ENCODE assay signal across 16 mouse cellular contexts in the genomic region with DNA sequence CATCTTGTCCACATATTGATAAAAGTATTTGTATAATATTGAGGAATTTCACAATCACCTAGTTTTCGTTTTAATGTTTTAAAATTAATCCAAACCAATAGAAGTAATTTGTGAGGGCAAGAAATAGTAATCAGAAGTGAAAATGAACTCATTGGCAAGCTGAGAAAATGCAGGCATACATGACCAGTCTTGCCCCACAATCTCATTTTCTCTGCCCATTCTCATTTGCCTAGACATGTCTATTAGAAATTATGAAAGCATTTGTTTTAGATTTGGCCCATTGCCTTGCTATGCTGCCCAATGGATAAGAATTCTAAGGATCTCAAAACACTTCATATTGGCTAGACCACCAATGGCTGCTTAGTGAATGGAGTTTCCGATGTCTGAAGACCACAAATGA.
"Had no signal": no experiment of that assay in that cellular context is flagged by ENCODE, and none has a peak within 500 bp of the region (broad histone marks: within the 10 kb centered on the region; RNA-seq: fewer than 3 reads in every experiment).

No protein-coding gene starts in this region.

- DNase-seq: retina, postnatal 1 day; right cerebral cortex, adult 18-20 months; right cerebral cortex, postnatal 14 days; right cerebral cortex, postnatal 25 days; right cerebral cortex, postnatal 4 days; spleen, adult 18-20 months; thymus, adult 18-20 months; thymus, adult 2 months; thymus, postnatal 14 days; thymus, postnatal 25 days; thymus, postnatal 36 days; thymus, postnatal 4 days had no signal

- H3K4me1 ChIP-seq: neural tube, embryonic 13.5 days; neural tube, embryonic 15.5 days; stomach, embryonic 15.5 days had no signal

- H3K27me3 ChIP-seq: neural tube, embryonic 13.5 days; neural tube, embryonic 15.5 days; stomach, embryonic 15.5 days had no signal

- H3K27ac ChIP-seq: neural tube, embryonic 13.5 days; neural tube, embryonic 15.5 days; stomach, embryonic 15.5 days; stomach, postnatal 0 days had no signal

- H3K4me2 ChIP-seq: neural tube, embryonic 13.5 days; neural tube, embryonic 15.5 days; stomach, embryonic 15.5 days had no signal

- H3K9me3 ChIP-seq: neural tube, embryonic 13.5 days; neural tube, embryonic 15.5 days; stomach, embryonic 15.5 days had no signal

- H3K9ac ChIP-seq: neural tube, embryonic 13.5 days; neural tube, embryonic 15.5 days; stomach, embryonic 15.5 days had no signal

- H3K36me3 ChIP-seq: neural tube, embryonic 13.5 days; neural tube, embryonic 15.5 days; stomach, embryonic 15.5 days had no signal

- H3K4me3 ChIP-seq: neural tube, embryonic 13.5 days; neural tube, embryonic 15.5 days; stomach, embryonic 15.5 days had no signal
